Mouse (Mus musculus): ENCODE results near the gene Fam53b. TPM values are rescaled to one million over a fixed set of nuclear protein-coding genes. Genes with fewer than 3 reads are reported as not detected.

Fam53b gene
- polyA plus RNA-seq, 2 experiments = 12.9 to 20.0 TPM

- 74% methylated on average over 2 of the region's 2 CpGs for WGBS (ENCODE audit: insufficient replicate concordance)
- H3K4me2 ChIP-seq (ENCODE audit: low read depth) = no peak overlapping the region
- H3K4me1 ChIP-seq (replicated peaks; ENCODE audit: control insufficient read depth in 2 of 2, insufficient read depth in 2 of 2, low read length in 1 of 2) = peaks cover 24 to 40% of the 10 kb centered on the region in 2 experiments
These were observed 11.6 kb downstream of the Fam53b start for GRCm38 (mm10) chr7:132802066-132802465.

DNA sequence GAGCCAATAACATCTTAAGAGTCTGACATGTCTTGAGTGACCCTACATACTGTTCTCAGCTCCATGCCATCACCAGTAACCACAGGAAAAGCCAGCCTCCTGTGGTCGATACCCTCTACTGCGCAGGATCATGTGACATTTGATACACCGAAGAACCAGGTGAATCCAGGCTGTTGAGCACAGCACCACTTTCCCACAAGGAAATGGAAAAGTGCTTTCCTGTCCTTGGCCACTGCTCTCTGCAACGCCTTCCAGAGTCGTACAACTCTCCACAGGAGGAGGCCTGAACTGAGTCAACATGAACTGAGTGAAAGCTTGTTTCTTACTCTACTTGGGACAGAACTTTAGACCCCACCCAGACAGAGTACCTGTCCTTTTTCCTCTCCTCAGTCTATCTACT, 12.2 kb downstream of the Fam53b start:
- Histone ChIP-seq H3K27me3 (ENCODE audit: control insufficient read depth, insufficient read depth, low read length) (no peaks in the 10 kb centered on the region), H3K4me2 (ENCODE audit: low read depth) (no peak overlapping the region), H3K9me3 (ENCODE audit: control insufficient read depth, low read length) (no peaks in the 10 kb centered on the region), H3K36me3 (replicated peaks; ENCODE audit: control insufficient read depth, insufficient read depth, low read depth) (no peaks in the 10 kb centered on the region), H3K4me1 (replicated peaks; ENCODE audit: control insufficient read depth in 2 of 2, insufficient read depth in 2 of 2, low read length in 1 of 2) (peaks cover 24 to 35% of the 10 kb centered on the region in 2 experiments), H3K27ac (no peak overlapping the region), H3K4me3 (ENCODE audit: insufficient read depth in 1 of 2, low read depth in 2 of 2, low read length in 2 of 2) (no peak overlapping the region), H3K9ac (replicated peaks) (no peak overlapping the region)
- no peak for TF ChIP-seq CTCF (IDR thresholded peaks at IDR 0.05; ENCODE audit: low read depth)
- TF ChIP-seq EP300 (IDR thresholded peaks at IDR 0.05; ENCODE audit: low read depth) = no peak
- DNase-seq (ENCODE audit: low read depth in 3 of 3, low spot score in 3 of 3) = no peak
- no peak for ATAC-seq (ENCODE audit: insufficient read depth)
- 75% methylated on average over 5 of the region's 5 CpGs for WGBS (ENCODE audit: insufficient replicate concordance)

More at GRCm38 (mm10) chr7:132802066-132802465, 11.6 kb downstream of the Fam53b start:
- DNase-seq (ENCODE audit: low read depth in 3 of 3, low spot score in 3 of 3) (no peak), ATAC-seq (ENCODE audit: insufficient read depth) (no peak)
- TF ChIP-seq CTCF (IDR thresholded peaks at IDR 0.05; ENCODE audit: low read depth) (no peak), EP300 (IDR thresholded peaks at IDR 0.05; ENCODE audit: low read depth) (no peak)
- H3K9me3 ChIP-seq (ENCODE audit: control insufficient read depth, low read length) = no peaks in the 10 kb centered on the region
- H3K27ac ChIP-seq = no peak overlapping the region
- H3K9ac ChIP-seq (replicated peaks) = no peak overlapping the region
- no peaks in the 10 kb centered on the region for H3K27me3 ChIP-seq (ENCODE audit: control insufficient read depth, insufficient read depth, low read length)
- no peak overlapping the region for H3K4me3 ChIP-seq (ENCODE audit: insufficient read depth in 1 of 2, low read depth in 2 of 2, low read length in 2 of 2)
- no peaks in the 10 kb centered on the region for H3K36me3 ChIP-seq (replicated peaks; ENCODE audit: control insufficient read depth, insufficient read depth, low read depth)

DNA sequence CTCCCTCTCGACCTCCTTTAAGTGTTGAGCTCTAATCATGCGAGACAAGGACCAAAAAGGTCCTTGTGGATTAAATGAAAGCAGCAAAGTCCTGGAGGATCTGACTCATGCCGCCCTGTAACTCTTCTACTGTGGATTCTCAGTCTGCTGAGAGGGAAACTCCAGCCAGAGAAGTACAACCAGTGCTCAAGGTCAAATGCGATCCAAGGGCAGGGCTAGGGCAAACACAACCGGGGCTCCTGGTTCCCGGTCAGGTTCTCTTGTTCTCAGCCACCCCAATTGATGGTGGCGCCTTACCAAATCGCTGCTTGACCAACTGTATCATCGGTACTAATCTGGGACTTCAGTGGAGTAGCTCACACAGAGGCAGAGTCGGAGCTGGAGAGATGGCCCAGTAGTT, 12.8 kb downstream of the Fam53b start:
- Histone ChIP-seq H3K27ac (no peak overlapping the region), H3K4me2 (ENCODE audit: low read depth) (no peak overlapping the region)
- ATAC-seq (ENCODE audit: insufficient read depth) = no peak

DNA sequence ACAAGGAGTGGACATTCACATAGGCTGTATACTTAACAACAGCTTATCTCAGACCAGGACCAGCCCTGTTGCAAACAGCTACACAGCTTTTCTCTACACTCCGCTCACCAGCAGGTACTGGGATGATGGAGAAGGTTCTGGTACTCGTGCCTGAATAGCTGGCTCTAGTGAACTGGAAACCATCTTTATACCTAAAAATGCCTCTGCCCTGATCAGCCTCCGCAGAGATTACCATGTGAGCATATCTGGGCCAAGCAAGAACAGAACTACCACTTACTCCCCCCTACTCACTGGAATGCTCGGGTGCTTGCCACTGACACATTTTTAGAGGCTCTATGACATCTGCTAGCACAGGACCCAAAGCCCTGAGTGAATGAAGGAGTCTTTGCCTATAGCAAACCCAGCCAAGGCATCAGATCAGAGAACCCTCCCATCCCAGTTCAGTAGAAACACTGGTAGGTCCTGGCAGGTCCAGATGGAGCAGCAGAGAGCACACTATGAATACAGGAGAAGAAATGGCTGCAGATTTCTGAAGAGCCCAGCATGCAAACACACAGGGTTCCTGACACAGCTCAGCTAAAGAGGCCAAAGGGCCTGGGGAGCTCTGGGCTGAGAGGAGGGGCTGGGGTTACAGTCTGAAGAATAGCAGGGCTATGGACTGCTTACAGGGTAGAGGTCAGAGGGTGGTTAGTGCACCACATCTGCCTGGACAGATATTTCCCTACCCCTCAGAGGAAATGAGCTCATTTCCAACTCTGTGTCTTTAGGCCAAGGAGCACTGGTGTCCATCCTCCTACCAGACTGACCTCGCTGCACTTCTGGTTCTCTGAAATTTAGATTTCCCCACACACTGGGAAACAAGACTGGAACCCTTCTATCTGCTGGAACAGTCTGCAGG, 14.3 kb downstream of the Fam53b start:
- DNase-seq (ENCODE audit: low read depth in 3 of 3, low spot score in 3 of 3) = no peak
- Histone ChIP-seq H3K4me3 (ENCODE audit: insufficient read depth in 1 of 2, low read depth in 2 of 2, low read length in 2 of 2) (no peak overlapping the region), H3K9me3 (ENCODE audit: control insufficient read depth, low read length) (no peaks in the 10 kb centered on the region), H3K27me3 (ENCODE audit: control insufficient read depth, insufficient read depth, low read length) (no peaks in the 10 kb centered on the region), H3K4me2 (ENCODE audit: low read depth) (no peak overlapping the region), H3K27ac (no peak overlapping the region), H3K9ac (replicated peaks) (no peak overlapping the region), H3K36me3 (replicated peaks; ENCODE audit: control insufficient read depth, insufficient read depth, low read depth) (no peaks in the 10 kb centered on the region), H3K4me1 (replicated peaks; ENCODE audit: control insufficient read depth in 2 of 2, insufficient read depth in 2 of 2, low read length in 1 of 2) (peaks cover 7 to 17% of the 10 kb centered on the region in 2 experiments)
- no peak for TF ChIP-seq EP300 (IDR thresholded peaks at IDR 0.05; ENCODE audit: low read depth)
- TF ChIP-seq CTCF (IDR thresholded peaks at IDR 0.05; ENCODE audit: low read depth) = 0 out of 2 replicates have a peak, but pooled peaks have one; percentile 10
- 71% methylated on average over 5 of the region's 5 CpGs for WGBS (ENCODE audit: insufficient replicate concordance)
- ATAC-seq (ENCODE audit: insufficient read depth) = 0 out of 2 replicates have a peak, but pooled peaks have one; percentile 27

More for the DNA sequence above, 12.8 kb downstream of the Fam53b start:
- TF ChIP-seq CTCF (IDR thresholded peaks at IDR 0.05; ENCODE audit: low read depth) (no peak), EP300 (IDR thresholded peaks at IDR 0.05; ENCODE audit: low read depth) (no peak)
- Histone ChIP-seq H3K4me1 (replicated peaks; ENCODE audit: control insufficient read depth in 2 of 2, insufficient read depth in 2 of 2, low read length in 1 of 2) (peaks cover 22 to 32% of the 10 kb centered on the region in 2 experiments), H3K36me3 (replicated peaks; ENCODE audit: control insufficient read depth, insufficient read depth, low read depth) (no peaks in the 10 kb centered on the region), H3K9me3 (ENCODE audit: control insufficient read depth, low read length) (no peaks in the 10 kb centered on the region), H3K9ac (replicated peaks) (no peak overlapping the region), H3K4me3 (ENCODE audit: insufficient read depth in 1 of 2, low read depth in 2 of 2, low read length in 2 of 2) (no peak overlapping the region), H3K27me3 (ENCODE audit: control insufficient read depth, insufficient read depth, low read length) (no peaks in the 10 kb centered on the region)
- no peak for DNase-seq (ENCODE audit: low read depth in 3 of 3, low spot score in 3 of 3)
- WGBS (ENCODE audit: insufficient replicate concordance) = 77% methylated on average over 10 of the region's 10 CpGs

- no peak for DNase-seq (ENCODE audit: low read depth in 3 of 3, low spot score in 3 of 3)
- no peaks in the 10 kb centered on the region for H3K36me3 ChIP-seq (replicated peaks; ENCODE audit: control insufficient read depth, insufficient read depth, low read depth)
- ATAC-seq (ENCODE audit: insufficient read depth) = no peak
- H3K9ac ChIP-seq (replicated peaks) = no peak overlapping the region
- TF ChIP-seq EP300 (IDR thresholded peaks at IDR 0.05; ENCODE audit: low read depth) (no peak), CTCF (IDR thresholded peaks at IDR 0.05; ENCODE audit: low read depth) (no peak)
- H3K27ac ChIP-seq = no peak overlapping the region
- H3K9me3 ChIP-seq (ENCODE audit: control insufficient read depth, low read length) = no peaks in the 10 kb centered on the region
- WGBS (ENCODE audit: insufficient replicate concordance) = 68% methylated on average over 5 of the region's 5 CpGs
- H3K27me3 ChIP-seq (ENCODE audit: control insufficient read depth, insufficient read depth, low read length) = no peaks in the 10 kb centered on the region
- H3K4me3 ChIP-seq (ENCODE audit: insufficient read depth in 1 of 2, low read depth in 2 of 2, low read length in 2 of 2) = no peak overlapping the region
- H3K4me1 ChIP-seq (replicated peaks; ENCODE audit: control insufficient read depth in 2 of 2, insufficient read depth in 2 of 2, low read length in 1 of 2) = peaks cover 0 to 7% of the 10 kb centered on the region in 2 experiments; a peak in 1 of 4 replicates
- H3K4me2 ChIP-seq (ENCODE audit: low read depth) = no peak overlapping the region
These were observed 18.5 kb downstream of the Fam53b start for GRCm38 (mm10) chr7:132795141-132795540.

Data from liver, embryonic 14.5 days (tissue).